Mouse (Mus musculus): ENCODE data around the gene Ddit4l.
A peak's percentile ranks its signal among the peaks of the same experiment; 100 is the strongest.
"Not testable (repeated sequence)": the region's sequence is repeated elsewhere in the genome, so short reads cannot be mapped to it uniquely, and the experiment has no call there.

Ddit4l gene

GRCm38 (mm10) chr3:137621312-137621711, at the start of gene Ddit4l:
Ddit4l (plus strand) TSS chr3:137621612.
- not testable (repeated sequence) for DNase-seq (ENCODE audit: low spot score in 2 of 2)

- DNase-seq (ENCODE audit: low spot score in 2 of 2): no peak
These were observed 45.3 kb upstream of the Ddit4l start for GRCm38 (mm10) chr3:137576146-137576545.

GRCm38 (mm10) chr3:137586376-137586969, 34.9 kb upstream of the Ddit4l start:
- no peak for DNase-seq (ENCODE audit: low spot score in 2 of 2)

GRCm38 (mm10) chr3:137589811-137590210, 31.6 kb upstream of the Ddit4l start:
- DNase-seq (ENCODE audit: low spot score in 2 of 2): no peak

- no peak for DNase-seq (ENCODE audit: low spot score in 2 of 2)
These were observed 27.0 kb upstream of the Ddit4l start for GRCm38 (mm10) chr3:137594332-137594905.

- DNase-seq (ENCODE audit: low spot score in 2 of 2): no peak
These were observed 12.4 kb upstream of the Ddit4l start for GRCm38 (mm10) chr3:137608918-137609435.

GRCm38 (mm10) chr3:137610457-137611109, 10.8 kb upstream of the Ddit4l start:
- DNase-seq (ENCODE audit: low spot score in 2 of 2): no peak

- no peak for DNase-seq (ENCODE audit: low spot score in 2 of 2)
These were observed 10.1 kb upstream of the Ddit4l start for GRCm38 (mm10) chr3:137611110-137611857.

GRCm38 (mm10) chr3:137611981-137612380, 9.4 kb upstream of the Ddit4l start:
- DNase-seq (ENCODE audit: low spot score in 2 of 2): no peak

GRCm38 (mm10) chr3:137620540-137620939, 872 bp upstream of the Ddit4l start:
- no peak for DNase-seq (ENCODE audit: low spot score in 2 of 2)

GRCm38 (mm10) chr3:137622091-137622490, 679 bp downstream of the Ddit4l start:
- DNase-seq (ENCODE audit: low spot score in 2 of 2): no peak

GRCm38 (mm10) chr3:137622895-137623580, 1.6 kb downstream of the Ddit4l start:
- DNase-seq (ENCODE audit: low spot score in 2 of 2): no peak

- peak; percentile 19 to 28 for DNase-seq (ENCODE audit: low spot score in 2 of 2)
These were observed 2.4 kb downstream of the Ddit4l start for GRCm38 (mm10) chr3:137623581-137624362.

GRCm38 (mm10) chr3:137625054-137625453, 3.6 kb downstream of the Ddit4l start:
- DNase-seq (ENCODE audit: low spot score in 2 of 2): no peak

GRCm38 (mm10) chr3:137633726-137634125, 12.3 kb downstream of the Ddit4l start:
- DNase-seq (ENCODE audit: low spot score in 2 of 2): no peak

GRCm38 (mm10) chr3:137636571-137636970, 15.2 kb downstream of the Ddit4l start:
- DNase-seq (ENCODE audit: low spot score in 2 of 2): no peak

GRCm38 (mm10) chr3:137641238-137641637, 19.8 kb downstream of the Ddit4l start:
- DNase-seq (ENCODE audit: low spot score in 2 of 2): no peak

- no peak for DNase-seq (ENCODE audit: low spot score in 2 of 2)
These were observed 20.7 kb downstream of the Ddit4l start for GRCm38 (mm10) chr3:137642137-137642536.

GRCm38 (mm10) chr3:137642568-137642967, 21.2 kb downstream of the Ddit4l start:
- DNase-seq (ENCODE audit: low spot score in 2 of 2): no peak

- no peak for DNase-seq (ENCODE audit: low spot score in 2 of 2)
These were observed 22.7 kb downstream of the Ddit4l start for GRCm38 (mm10) chr3:137644081-137644480.

GRCm38 (mm10) chr3:137644947-137645346, 23.5 kb downstream of the Ddit4l start:
- no peak for DNase-seq (ENCODE audit: low spot score in 2 of 2)

All from frontal cortex, postnatal 25 days (tissue).